Mouse (Mus musculus) liver (tissue): ENCODE results near the gene Mbl1.

Experiments used
- DNase-seq: peaks from one replicate; pipeline ENCODE4 v3.0.0-alpha.2; 2020; ENCODE audit warnings: mixed read lengths

The Mbl1 gene

DNA sequence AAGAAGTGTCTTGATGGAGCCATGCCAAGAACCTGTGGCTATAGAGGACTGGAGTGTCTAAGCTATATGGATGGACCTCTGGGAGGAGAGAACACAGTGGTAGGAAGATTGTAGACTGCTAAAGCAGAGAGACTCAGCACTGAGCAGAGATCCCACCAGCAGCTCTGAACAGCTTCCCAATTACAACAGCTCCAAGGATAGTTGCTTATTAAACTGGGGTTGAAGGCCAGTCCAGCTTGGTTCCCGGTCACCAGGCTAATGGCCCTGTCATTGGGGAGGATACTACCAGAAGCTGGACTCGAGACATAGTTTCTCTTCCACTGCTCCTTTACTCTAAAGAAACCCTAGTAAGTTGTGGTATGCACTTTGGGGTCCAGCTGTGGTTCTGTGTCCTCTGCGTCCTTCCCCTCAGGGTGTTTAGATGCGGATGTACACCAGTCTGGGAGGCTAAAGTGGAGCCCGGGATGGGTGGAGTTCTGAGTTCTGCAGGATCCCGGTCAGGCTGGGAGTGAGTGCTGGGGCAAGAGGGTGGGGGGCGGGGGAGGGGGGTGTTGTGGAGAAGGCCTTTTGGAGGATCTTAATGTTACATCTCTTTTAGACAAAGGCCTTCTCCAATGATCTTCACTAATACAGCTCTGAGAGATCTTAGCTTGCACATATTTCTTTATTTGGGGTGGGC lies at the start of gene Mbl1:
Gene Mbl1, plus strand, starts transcription at position 239 of the 679 bp plus-strand sequence.
- peak; percentile 9 for DNase-seq

DNA sequence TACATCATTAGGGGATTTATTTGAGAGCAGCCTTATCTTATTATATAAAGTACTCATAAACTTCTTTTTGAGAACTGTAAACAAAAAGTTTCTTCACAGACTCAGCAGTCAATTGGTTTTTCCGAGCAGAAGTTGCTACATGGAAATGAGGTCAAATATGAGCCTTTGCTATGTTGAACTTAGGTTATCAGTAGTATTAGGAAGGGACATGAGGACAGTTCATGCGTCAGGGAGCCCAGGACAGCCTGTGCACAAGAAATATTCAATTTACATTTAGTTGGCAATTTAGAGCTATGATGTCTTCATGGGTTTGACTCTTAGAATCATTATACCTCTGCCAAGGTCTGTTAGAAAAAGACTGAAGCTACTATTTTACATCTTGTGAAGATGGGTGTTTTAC lies 49.0 kb upstream of the Mbl1 start:
- DNase-seq: no peak

DNA sequence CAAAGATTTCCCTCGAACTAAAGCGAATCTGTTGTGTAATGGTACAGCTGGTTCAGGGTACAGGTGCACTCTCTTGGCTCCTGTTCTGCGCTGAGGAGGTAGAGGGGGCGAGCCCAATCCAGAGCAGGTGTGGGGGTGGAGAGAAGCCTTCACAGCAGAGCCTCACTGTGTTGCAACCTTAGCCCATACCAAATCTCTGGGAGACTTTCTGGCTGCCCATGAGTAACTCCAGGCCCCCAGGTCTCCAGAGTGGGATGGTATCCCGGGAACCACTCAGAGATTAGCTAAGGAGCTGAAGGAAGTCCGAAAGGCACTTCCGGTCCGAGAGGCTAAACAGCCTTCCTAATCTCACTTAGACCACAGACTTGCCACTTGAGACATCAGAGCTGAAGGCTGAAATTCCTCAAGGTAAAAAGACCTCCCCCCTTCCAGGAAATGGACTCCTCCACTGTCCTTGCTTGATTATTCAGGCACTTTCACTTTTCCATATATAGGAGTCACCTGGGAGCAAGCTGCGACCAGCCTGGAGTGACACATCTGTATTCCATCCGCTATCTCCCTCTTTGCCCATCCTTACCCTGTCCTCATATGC lies 46.3 kb upstream of the Mbl1 start, which contains the start of gene Mat1a:
Gene Mat1a, plus strand, starts transcription at position 183 of the 592 bp plus-strand sequence.
- DNase-seq: peak; percentile 26

DNA sequence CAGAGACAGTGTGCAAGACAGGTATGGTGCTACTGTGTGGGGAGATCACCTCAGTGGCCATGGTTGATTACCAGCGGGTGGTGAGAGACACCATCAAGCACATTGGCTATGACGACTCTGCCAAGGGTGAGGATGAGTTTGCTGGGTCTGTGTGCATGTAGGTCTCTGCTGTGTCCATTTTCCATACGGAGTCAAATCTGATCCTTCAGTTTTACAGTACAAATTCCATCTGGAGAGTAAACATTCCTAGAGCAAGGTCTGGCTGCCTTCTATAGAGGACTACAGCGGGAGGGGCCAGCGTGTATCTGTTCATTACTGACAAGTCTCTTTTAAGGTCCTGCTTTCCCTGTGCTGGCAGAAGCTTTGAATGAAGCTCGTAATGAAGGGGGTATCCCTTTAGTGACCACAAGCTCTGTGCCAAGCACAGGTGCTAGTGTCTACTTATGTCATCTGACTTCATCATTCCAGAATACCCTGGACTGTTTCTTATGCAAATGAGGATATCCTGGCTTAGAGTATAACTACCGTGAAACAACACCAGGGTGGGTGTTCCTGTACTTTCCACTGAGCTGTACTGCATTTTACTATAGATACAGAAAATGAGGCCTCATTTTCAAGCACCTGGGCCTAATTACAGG lies 40.1 kb upstream of the Mbl1 start:
- DNase-seq: no peak

DNA sequence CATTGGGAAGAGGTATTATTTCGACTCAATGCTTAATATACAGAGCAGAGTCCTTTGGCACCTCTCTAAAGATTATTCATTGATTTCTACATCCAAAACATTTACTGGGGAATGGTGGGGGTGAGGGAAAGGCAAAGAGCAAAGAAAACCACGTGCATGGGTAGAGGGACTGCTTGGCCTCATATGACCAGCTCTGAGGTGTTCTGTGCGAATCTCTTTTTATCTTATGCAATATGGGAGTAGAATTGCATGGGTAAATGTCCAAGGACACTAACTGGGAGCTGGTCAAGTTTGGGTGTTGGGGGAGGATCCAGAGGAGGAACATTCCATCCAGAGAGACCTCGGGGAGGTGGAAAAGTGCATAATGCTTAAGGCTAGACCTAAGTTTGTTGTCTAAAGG lies 38.3 kb upstream of the Mbl1 start:
- no peak for DNase-seq

DNA sequence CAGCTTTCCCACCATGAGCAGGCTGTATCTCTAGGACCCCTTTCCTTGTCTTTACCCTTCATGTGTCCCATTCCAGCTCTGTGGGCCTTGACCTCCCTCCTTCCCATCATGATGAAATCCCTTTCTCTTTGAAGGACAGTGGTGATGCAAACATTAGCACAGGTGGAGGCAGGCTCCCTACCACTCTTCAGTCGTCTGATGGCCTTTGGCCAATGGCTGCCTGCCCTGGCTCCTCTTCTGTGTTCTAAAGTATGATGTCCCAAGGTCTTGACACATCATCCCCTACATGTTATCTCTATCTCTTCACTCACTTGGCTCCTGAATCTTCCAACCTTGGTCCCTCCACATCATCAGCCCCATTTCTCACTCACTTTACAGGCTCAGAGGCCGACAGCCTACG lies 35.0 kb upstream of the Mbl1 start:
- no peak for DNase-seq

DNA sequence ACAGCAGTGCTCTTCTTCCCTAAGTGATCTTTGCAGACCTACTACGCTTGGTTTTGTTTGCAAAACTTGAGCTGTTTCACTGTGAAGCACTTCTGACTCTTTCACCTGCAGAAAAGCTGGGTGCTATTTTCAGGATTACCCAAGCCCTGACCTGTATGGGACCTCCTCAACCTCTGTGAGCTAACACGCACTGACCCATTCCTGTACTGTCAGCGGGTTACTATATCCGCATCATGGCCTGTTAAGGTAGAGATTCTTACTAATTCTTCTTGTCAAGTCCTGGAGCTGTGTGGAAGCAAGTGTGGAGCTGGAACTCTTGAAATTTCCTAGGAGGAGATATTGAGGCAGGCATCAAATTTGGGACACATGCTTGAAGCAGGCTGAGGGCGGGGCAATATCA lies 26.6 kb upstream of the Mbl1 start:
- no peak for DNase-seq

DNA sequence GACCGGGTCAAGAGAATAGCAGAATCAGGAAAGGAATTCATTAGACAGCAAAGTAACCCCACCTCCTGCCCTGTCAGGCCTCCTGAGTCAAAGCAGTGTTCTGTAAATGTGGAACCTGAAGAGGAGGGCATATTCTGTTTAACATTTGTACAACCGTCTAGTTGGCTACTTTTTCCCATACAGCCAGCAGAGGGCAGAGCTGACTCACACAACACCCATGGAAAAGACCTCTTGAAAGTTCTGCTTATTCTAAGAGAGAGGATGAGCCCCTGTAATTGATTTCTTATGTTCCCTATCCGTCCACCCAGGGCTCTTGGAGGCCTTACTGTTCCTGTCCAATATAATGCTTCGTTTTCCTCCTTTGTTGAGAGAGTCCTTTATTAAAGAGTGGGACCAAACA lies 23.3 kb upstream of the Mbl1 start:
- DNase-seq: peak; percentile 30

DNA sequence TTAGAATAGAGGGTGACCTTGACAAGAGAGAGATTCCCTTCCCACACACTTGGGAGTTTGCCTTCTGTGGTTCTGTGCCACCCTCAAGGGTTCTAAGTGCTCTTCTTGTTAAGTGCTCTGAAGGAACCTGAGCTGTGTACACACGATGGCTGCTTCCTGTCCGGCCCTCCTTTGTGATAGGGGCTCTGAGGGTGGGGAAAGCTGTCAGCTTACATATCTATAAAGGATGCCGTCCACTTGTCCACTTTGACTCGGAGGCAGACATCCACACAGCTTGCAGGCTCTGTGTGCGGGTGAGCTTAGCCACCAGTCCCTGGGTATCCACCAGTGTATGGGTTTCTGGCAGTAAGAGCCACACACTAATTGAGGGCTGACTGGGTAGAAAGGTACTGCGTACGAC lies 19.7 kb upstream of the Mbl1 start, which contains the start of gene Sftpa1:
Gene Sftpa1, plus strand, starts transcription at position 243 of the 400 bp plus-strand sequence.
- DNase-seq: no peak

DNA sequence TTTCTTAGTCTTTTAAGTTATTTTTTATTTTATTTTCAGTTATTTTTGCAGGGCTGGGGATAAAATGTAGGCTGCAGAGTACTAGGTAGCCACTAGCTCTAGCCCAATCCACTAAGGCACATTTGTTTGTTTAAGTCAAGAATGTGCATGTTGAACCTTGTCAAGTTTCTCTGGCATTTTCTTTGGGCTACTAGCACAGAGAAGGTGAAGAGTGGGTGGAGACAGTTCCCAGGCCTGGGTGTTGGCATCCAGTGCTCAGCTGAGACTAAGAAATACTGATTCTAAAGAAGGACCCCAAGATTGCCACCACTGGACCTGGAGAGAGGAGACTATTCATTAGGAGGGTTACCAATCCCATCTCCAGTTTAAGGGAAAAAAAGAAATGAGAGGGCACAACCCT lies 14.3 kb upstream of the Mbl1 start:
- no peak for DNase-seq

DNA sequence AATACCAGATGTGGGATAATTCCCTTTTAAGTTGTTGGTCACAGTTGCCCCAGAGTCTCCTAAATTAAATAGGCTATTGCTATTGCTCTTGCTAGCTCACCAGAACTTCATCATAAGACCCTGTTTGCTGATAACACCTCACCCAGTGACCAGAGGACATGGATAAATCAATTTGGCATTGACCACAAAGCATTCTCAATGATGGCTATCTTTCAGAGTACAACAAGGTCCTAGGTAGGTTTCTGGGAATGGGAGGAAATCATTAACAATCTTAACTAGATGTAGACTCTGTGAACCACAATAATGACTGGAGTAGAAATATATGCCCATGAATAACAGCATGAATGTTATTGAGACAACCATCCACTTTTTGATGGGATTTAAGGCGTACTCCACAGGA lies 10.6 kb upstream of the Mbl1 start:
- no peak for DNase-seq

DNA sequence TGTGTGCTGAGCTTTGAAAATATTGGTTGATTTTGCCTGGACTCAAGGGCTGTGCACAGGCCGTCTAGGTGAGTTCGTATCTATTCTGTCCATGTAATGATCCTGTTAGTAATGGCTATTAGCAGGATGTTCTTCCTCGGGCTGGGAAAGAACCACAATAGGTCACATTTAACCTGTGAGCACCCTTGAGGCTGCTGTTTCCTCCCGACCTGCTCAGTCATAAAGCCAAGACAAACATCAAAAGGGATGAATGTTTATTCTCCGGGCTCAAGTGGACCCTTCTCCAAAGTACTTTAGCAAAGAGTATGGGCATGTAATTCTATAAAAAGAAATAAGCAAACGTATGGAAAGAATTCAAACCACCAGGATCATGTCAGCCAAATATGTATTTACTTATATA lies 5.2 kb upstream of the Mbl1 start:
- no peak for DNase-seq

DNA sequence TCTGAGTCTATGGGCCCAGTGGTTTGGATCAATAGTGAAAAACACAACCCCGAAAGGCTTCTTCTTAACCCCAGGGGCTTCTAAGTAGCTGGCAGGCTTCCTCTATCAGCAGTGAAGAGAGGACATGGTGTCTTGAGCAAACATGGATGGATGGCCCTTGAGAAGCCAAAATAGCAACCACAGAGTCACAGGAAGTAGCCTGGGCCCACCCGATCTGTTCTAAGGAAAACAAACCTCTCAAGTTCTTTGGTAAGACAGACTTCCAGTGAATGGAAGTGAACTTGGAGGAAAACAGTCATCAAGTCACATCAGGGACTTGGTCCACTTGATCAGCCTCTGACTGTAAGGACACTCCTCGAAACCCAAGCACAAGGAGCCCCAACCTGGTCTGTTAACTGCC lies 4.3 kb upstream of the Mbl1 start:
- DNase-seq: no peak

DNA sequence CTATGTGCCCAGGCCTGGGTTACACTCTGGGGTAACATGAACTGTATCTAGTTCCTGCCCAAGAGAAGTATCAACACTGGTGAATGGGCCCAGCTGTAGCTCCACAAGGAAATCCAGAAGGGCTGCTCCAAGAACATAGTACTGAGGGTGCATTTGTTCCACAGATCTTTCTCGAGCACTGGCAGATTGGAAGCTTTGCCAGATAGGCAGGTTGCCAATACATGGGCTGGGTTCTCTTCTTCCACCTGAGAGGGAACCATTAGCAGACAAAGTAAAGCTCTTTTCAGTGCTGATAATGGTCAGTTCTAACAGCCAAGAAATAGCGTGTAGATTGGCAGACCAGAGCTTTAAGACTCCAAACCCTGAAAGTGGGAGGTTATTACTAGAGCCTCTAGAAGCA lies 3.9 kb upstream of the Mbl1 start:
- no peak for DNase-seq

DNA sequence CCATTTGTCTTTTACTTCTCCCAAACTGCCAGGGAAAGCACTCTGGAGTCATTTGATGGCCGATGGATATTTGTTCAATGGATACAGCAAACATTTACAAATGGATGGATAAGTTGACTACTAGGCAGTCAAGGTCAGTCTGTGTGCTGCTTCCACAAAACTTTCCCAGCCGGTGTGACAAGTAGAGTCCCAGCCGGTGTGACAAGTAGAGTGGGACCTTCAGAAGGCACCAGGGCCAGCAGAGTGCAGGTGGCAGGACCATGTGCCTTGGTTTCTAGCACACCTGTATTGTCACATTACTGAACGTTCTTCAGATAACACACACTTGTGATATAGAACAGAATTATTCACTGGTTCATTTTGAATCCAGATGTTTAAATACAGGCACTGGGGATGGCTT lies 8.8 kb downstream of the Mbl1 start:
- no peak for DNase-seq

DNA sequence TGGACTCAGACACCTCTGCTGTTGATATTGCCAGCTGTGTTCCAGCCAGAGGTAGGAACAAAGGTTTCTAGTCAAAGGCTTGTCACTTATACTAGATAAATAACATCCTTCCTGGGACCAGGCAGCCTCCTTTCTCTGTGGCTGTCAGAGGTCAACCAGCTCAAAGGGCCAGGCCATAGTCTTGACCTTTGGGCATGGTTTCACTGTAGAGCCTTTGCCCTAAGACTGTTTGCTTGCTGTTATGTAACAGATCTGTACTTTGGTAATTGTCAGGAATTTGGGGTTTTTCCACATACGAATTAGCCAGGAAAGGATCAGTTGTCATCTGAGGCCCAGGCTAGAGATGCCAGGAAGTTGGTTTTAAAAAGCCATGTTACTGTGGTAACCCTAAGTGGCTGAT lies 9.5 kb downstream of the Mbl1 start:
- DNase-seq: peak; percentile 28

DNA sequence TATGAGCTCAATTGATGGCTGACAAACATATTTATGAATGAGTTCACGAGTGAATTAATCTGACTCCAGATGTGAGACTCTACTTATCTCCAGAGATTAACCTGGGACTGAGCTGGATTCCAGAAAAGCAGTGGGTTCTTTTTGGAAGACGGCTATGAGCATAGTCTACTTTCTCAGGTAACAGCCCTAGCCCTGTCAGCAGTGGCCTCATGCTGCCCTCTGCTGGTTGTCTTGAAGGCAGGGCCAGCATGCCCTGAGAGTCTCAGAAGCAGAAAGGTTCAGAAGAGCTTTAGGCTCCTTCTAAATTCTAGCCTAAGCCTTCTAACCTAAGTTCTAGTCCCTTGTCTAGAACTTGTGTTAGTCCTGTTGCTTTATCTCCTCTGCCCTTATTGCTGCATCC lies 11.4 kb downstream of the Mbl1 start:
- DNase-seq: peak; percentile 56

DNA sequence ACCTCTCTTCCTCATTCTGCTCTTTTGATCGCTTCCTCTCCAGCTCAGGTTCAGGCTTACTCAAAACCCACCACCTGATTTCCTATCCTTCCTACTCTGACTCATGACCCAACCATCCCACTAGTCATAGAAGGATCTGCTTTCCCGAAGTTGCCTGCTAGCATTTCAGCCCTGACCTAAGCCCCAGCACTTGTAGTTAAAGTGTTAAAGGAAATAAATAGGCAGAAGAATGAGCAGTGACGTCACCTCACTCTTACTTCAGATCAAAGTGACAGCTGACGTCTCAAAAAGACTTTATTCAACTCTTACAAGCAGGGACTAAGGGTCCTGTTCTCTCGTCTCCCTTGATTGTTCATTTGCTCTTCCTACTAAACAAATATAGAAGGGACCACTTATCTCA lies 16.0 kb downstream of the Mbl1 start:
- no peak for DNase-seq

DNA sequence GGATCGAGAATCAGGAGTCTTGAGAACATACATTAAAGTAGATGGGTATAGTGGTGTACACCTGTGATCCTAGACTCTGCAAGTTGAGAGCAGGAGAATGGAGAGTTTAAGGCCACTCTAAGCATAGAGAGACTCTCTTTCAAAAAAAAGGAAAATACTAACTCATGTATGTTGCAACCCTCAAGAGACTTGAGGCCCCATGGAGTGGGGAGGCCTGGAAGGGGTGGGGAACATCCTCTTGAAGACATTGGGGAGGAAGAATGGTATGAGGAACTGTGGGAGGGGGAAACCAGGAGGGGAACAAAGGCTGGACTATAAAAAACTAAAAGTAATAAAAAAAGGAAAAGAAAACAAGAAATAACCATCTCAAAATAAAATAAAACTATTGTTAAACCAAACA lies 17.3 kb downstream of the Mbl1 start:
- DNase-seq: no peak

DNA sequence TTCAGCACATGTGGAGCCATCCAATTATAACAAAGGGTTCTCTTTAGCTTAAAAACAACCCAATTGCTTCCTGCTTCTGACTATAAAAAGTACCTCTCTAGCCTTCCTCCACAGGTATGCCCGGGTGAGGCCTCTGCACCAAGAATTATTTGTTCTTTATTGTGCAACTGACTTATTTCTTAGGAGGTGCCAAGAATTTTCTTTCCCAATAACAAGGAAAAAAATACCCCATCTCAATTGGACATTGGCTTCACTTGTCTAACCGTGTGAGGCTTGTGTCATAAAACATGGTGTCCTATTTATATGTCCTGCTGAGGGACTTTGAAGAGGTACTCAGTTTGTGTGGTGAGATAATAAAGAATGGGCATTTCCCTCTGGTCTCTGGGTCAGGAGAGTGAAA lies 19.3 kb downstream of the Mbl1 start:
- no peak for DNase-seq

DNA sequence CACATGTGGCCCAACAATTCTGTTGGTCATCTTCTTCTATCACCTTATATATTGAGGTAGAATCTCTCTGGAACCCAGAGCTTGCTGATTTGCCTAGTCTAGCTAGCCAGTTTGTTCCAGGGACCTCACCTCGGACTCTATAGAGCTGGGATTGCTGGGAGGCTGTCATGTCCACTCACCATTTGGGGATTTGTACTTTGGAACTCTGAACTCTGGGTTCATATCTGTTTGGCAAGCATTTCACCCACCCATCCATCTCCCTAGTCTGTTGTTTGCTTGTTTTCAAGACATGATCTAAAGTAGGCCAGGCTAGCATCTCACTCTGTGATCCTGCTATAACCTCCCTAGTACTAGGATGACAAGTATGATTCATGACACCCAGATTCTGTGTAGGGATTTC lies 23.5 kb downstream of the Mbl1 start:
- no peak for DNase-seq

DNA sequence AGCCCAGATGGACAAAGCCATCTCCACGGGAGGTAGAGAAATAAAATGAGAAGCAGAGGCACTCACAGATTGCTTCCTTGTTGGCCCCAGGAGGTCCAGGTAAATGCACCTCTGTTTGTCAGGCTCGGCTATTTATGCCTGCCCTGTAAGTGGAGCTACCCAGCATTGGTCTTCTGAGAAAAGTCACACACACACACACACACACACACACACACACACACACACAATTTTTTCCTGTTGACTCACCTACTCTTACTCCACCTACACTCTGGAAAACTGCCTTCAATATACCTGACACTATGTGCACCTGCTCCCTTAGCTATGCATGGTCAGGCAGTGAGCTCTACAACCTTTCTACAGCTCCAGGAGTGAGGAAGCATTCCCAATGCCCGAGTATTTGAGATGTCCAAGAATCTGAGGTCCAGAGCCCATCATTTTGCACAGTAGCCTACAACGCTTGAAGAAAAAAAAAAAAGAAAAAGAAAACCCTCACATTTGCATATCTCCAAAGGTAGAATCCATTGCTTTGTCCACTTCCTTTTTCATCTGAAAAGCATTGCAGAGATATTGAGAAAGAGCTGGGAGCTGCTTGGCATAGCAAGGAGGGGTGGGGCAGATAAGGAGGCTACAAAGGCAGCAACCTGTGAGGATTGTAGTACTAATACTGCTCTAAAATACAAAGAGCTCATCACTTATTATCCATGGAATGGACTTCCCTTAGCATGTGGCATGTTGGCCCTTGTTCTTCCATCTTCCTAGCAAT lies 34.0 kb downstream of the Mbl1 start, which contains the start of gene Sftpd:
Gene Sftpd, minus strand, starts transcription at position 91 of the 763 bp plus-strand sequence.
- no peak for DNase-seq

DNA sequence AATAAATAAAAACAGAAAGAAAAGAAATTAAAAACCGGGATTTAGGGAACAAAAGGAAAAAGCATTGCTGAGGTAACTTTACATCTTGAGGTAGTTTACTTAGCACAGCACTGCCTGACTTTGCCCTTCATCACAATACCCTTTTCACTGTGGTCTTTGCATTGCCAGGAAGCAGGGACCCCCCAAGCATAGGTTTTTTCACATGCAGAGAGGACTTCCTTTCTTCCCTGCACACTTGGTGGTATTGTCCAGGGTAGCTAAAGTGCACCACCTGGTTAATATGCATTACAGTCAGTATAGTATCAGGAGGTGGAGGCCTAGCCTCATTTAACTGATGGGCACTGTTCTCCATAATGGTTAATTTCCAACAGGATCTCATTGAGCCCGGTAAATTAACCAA lies 38.2 kb downstream of the Mbl1 start:
- DNase-seq: no peak
